Mouse (Mus musculus) liver, embryonic 14.5 days (tissue): Measurements from ENCODE around the gene Zic4.

ENCODE experiments used
- CTCF ChIP-seq: IDR thresholded peaks from 2 replicates; pipeline ENCODE4 v1.5.1; 2016; ENCODE audit warnings: antibody characterized with exemption, low read depth, control low read depth
- EP300 ChIP-seq: IDR thresholded peaks from 2 replicates; pipeline ENCODE4 v1.6.1; 2016; ENCODE audit warnings: antibody characterized with exemption, low read depth

DNA sequence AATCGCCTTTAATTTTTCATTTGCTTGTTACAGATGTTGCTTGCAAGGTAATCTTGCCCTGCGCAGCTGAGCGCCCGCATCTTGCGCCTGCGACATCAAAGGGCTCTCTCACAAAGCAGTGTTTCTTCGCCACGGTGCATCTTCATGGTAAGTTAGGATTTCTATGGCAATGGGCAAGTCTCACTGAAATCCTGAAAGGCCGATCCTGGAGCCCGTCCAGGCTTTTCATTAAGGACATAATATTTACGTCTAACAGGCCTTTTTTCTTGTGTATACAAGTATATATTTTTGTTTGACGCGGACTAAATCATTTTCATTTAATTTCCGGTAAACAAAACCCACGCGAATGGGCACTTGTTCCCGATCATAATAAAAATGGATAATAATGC is 24.3 kb downstream of the Zic4 start:
- no peak for TF ChIP-seq CTCF
- TF ChIP-seq EP300: no peak
